8 mouse cellular contexts compared by ENCODE assay signal in genomic region chr14:87417691-87418070, GRCm38 (mm10). TPM values are rescaled to one million over a fixed set of nuclear protein-coding genes. Genes with fewer than 3 reads are reported as not detected.
A peak's percentile ranks its signal among the peaks of the same experiment; 100 is the strongest.
DNase-seq lines count a peak whose midpoint lies in the region; ATAC-seq and TF ChIP-seq lines count a peak whose summit lies in the region.

No protein-coding gene starts in this region.

- no peak for TF ChIP-seq CTCF in E14TG2a.4 (conservative IDR thresholded peaks at IDR 0.05; ENCODE audit: low read length)

- intact Hi-C loops in heart, postnatal 25 days (cut with DNase I) = loop anchor here (5.0 to 10.0 kb wide), 2 partner anchors 35 to 273 kb away; partner anchors contain the start of gene Diaph3

- H3K9ac ChIP-seq in heart, embryonic 11.5 days (ENCODE audit: low read depth, low read length) = peak overlapping the region; percentile 98
- peak overlapping the region; percentile 91 for H3K9ac ChIP-seq in forebrain, embryonic 12.5 days
- H3K9ac ChIP-seq in liver, embryonic 15.5 days = peak overlapping the region; percentile 92

- no peaks in the 10 kb centered on the region for H3K9me3 ChIP-seq in heart, embryonic 11.5 days (replicated peaks; ENCODE audit: control insufficient read depth, low read length)
- no peaks in the 10 kb centered on the region for H3K9me3 ChIP-seq in E14TG2a.4 (ENCODE audit: low read length)
- H3K9me3 ChIP-seq in forebrain, embryonic 12.5 days = no peaks in the 10 kb centered on the region
- H3K9me3 ChIP-seq in liver, embryonic 15.5 days (replicated peaks) = no peaks in the 10 kb centered on the region

- WGBS in heart, embryonic 11.5 days (ENCODE audit: insufficient replicate concordance) = 0% methylated on average over 3 of the region's 3 CpGs
- 0% methylated on average over 3 of the region's 3 CpGs for WGBS in forebrain, embryonic 12.5 days
- 0% methylated on average over 3 of the region's 3 CpGs for WGBS in liver, embryonic 15.5 days (ENCODE audit: insufficient replicate concordance)

- no peaks in the 10 kb centered on the region for H3K27me3 ChIP-seq in heart, embryonic 11.5 days (ENCODE audit: control insufficient read depth, insufficient read depth, low read length)
- H3K27me3 ChIP-seq in E14TG2a.4 (ENCODE audit: insufficient read depth, low read length) = no peaks in the 10 kb centered on the region
- H3K27me3 ChIP-seq in forebrain, embryonic 12.5 days = no peaks in the 10 kb centered on the region
- no peaks in the 10 kb centered on the region for H3K27me3 ChIP-seq in liver, embryonic 15.5 days

- no peak for DNase-seq in heart, postnatal 25 days (ENCODE audit: low spot score)
- no peak for DNase-seq in layer of hippocampus, adult 18-20 months (ENCODE audit: low spot score in 2 of 2)
- DNase-seq in adrenal gland, adult 8-10 months = no peak
- no peak for DNase-seq in layer of hippocampus, postnatal 10 days (ENCODE audit: low spot score in 2 of 2)

- peak overlapping the region; percentile 75 for H3K4me3 ChIP-seq in heart, embryonic 11.5 days (ENCODE audit: low read depth, low read length)
- H3K4me3 ChIP-seq in E14TG2a.4 (replicated peaks; ENCODE audit: low read length) = peak overlapping the region; percentile 89
- peak overlapping the region; percentile 78 for H3K4me3 ChIP-seq in forebrain, embryonic 12.5 days (replicated peaks)
- peak overlapping the region; percentile 90 for H3K4me3 ChIP-seq in liver, embryonic 15.5 days (replicated peaks)

- H3K4me1 ChIP-seq in heart, embryonic 11.5 days (ENCODE audit: control insufficient read depth, insufficient read depth, low read length) = peaks cover 9% of the 10 kb centered on the region
- H3K4me1 ChIP-seq in E14TG2a.4 (replicated peaks; ENCODE audit: low read depth, low read length) = peaks cover 28% of the 10 kb centered on the region
- peaks cover 15% of the 10 kb centered on the region for H3K4me1 ChIP-seq in forebrain, embryonic 12.5 days
- peaks cover 41% of the 10 kb centered on the region for H3K4me1 ChIP-seq in liver, embryonic 15.5 days (replicated peaks)

- peak overlapping the region; percentile 76 for H3K4me2 ChIP-seq in heart, embryonic 11.5 days
- H3K4me2 ChIP-seq in forebrain, embryonic 12.5 days = peak overlapping the region; percentile 70
- peak overlapping the region; percentile 100 for H3K4me2 ChIP-seq in liver, embryonic 15.5 days

- H3K27ac ChIP-seq in heart, embryonic 11.5 days (ENCODE audit: low read depth, low read length) = peak overlapping the region; percentile 99
- peak overlapping the region; percentile 100; the same call in 1 of the 2 replicates for H3K27ac ChIP-seq in forebrain, embryonic 12.5 days
- H3K27ac ChIP-seq in liver, embryonic 15.5 days (replicated peaks) = peak overlapping the region; percentile 100

- no peak for ATAC-seq in heart, embryonic 11.5 days (replicated peaks; ENCODE audit: insufficient number of reproducible peaks, low FRiP score, low TSS enrichment)
- ATAC-seq in forebrain, embryonic 12.5 days (ENCODE audit: low FRiP score) = no peak
- no peak for ATAC-seq in liver, embryonic 15.5 days (ENCODE audit: insufficient read depth)

- H3K36me3 ChIP-seq in heart, embryonic 11.5 days (ENCODE audit: control insufficient read depth, insufficient read depth, low read length) = no peaks in the 10 kb centered on the region
- no peaks in the 10 kb centered on the region for H3K36me3 ChIP-seq in E14TG2a.4 (ENCODE audit: insufficient read depth, low read length)
- H3K36me3 ChIP-seq in forebrain, embryonic 12.5 days (replicated peaks) = peaks cover 3% of the 10 kb centered on the region
- H3K36me3 ChIP-seq in liver, embryonic 15.5 days (replicated peaks) = 0 out of 2 replicates have a peak, but pooled peaks cover 3% of the 10 kb centered on the region

RNA-seq across cellular contexts. Expression of gene Tdrd3, which starts 1.2 kb away (rescaled TPM):
- 23.9 and 24.3 TPM in 2 replicates for polyA plus RNA-seq in heart, embryonic 11.5 days (2014; fragmentation: Nextera tagmentation; extraction: Ambion mirVana)
- 10 to 100 TPM; 24.9 to 25.3 TPM for total RNA-seq in heart, postnatal 25 days (2021)
- 47.5 and 48.3 TPM in 2 replicates for polyA plus RNA-seq in forebrain, embryonic 12.5 days (2016; fragmentation: Nextera tagmentation; extraction: Ambion mirVana)
- 5.9 and 6.2 TPM in 2 replicates for polyA plus RNA-seq in liver, embryonic 15.5 days (2015; fragmentation: Nextera tagmentation; extraction: Ambion mirVana)
- total RNA-seq in layer of hippocampus, adult 18-20 months (2021) = 10 to 100 TPM; 26.2 to 28.9 TPM
- 10 to 100 TPM; 35.8 to 43.2 (median 42.1) TPM for total RNA-seq in adrenal gland, adult 8-10 months (2022)
- 10 to 100 TPM; 30.0 to 33.8 TPM for total RNA-seq in layer of hippocampus, postnatal 10 days (2021)
